Mouse (Mus musculus): Measurements from ENCODE around the gene Plpp1.

Gene Plpp1

DNA sequence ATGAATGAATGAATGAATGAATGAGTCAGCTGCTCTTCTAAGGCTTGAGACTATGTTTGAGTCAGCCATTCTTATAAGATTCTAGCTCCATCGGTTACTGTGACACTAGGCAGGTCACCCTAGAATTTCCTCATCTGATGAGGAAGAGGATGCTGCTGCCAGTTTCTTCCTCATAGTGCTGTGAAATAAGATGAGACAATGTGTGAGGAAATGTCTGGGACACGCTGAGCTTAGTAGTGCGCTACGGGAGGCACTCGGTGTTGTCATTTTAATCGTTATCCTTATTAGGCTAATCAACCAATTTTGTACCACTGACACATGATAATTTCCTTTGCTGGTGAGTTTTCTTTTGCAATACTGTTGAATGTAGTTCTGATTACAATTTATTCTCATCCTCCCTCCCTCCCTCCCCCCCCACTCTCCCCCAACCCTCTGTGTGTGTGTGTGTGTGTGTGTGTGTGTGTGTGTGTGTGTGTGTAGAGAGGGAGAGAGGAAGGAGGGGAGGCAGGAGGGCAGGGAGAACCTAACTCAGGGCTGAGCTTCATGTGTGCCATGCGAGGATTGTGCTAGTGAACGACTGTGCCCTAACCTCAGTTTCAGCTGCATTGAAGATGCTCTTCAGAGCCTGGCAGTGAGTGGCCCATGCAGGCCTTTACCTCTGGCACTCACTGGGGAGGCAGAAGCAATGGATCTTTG lies 11.3 kb downstream of the Plpp1 start:
- DNase-seq (ENCODE audit: low spot score in 2 of 2), result no peak

GRCm38 (mm10) chr13:112815996-112816395 lies 15.4 kb downstream of the Plpp1 start:
- no peak for DNase-seq (ENCODE audit: low spot score in 2 of 2)

GRCm38 (mm10) chr13:112818125-112818524 lies 17.5 kb downstream of the Plpp1 start:
- DNase-seq (ENCODE audit: low spot score in 2 of 2), result no peak

- no peak for DNase-seq (ENCODE audit: low spot score in 2 of 2)
Measured at GRCm38 (mm10) chr13:112822413-112822812, 21.8 kb downstream of the Plpp1 start.

- DNase-seq (ENCODE audit: low spot score in 2 of 2), result no peak
Measured at GRCm38 (mm10) chr13:112823236-112823910, 22.8 kb downstream of the Plpp1 start.

DNA sequence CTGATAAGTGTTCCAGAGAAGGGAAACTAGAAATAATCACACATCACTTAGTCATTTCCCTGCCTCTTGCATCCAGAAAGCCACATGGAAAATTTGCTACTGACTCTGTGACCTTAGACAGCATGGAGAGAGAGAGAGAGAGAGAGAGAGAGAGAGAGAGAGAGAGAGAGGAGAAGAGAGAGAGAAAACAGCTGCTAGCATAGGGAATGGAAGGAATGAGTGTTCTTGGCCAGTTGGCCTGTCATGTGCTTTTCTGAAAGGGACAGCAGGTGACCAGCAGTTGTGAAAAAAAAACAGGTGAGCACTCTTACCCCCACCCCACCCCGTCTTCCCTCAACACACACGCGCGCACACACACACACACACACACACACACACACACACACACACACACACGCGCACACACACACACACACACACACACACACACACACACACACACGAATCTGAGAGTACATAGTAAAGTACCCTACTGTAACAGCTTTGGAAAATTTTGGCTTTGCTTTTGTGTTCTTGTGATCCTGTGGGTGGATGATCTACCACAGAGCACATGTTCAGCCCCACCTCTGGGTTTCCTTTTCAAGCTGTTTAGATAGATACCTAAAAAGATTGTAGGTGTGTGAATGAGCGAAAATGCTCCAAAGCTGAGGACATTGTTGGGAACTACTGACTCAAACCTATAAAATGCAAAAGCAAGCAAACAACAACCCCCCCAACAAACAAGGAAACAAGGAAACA lies 23.5 kb downstream of the Plpp1 start:
- no peak for DNase-seq (ENCODE audit: low spot score in 2 of 2)

DNA sequence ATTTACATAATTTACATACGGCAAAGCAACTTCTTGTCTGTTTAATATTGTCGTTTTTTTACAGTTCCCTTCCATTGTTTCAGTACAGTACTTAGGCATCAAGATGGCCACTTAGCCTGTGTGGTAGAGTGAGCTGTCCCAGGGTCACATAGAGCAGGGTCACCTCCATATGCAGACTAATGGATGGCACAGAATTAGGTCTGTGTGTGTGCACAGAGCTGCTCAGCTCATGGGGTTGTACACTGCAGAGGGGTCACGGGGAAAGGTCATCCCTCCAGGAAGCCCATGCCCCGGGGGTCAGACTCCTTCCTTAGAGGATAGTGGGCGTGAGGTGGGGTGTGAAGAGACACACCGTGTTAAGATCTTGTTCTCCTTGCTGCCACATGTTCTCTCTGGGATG lies 24.9 kb downstream of the Plpp1 start:
- no peak for DNase-seq (ENCODE audit: low spot score in 2 of 2)

GRCm38 (mm10) chr13:112829619-112830018 lies 29.0 kb downstream of the Plpp1 start:
- DNase-seq (ENCODE audit: low spot score in 2 of 2), result no peak

DNA sequence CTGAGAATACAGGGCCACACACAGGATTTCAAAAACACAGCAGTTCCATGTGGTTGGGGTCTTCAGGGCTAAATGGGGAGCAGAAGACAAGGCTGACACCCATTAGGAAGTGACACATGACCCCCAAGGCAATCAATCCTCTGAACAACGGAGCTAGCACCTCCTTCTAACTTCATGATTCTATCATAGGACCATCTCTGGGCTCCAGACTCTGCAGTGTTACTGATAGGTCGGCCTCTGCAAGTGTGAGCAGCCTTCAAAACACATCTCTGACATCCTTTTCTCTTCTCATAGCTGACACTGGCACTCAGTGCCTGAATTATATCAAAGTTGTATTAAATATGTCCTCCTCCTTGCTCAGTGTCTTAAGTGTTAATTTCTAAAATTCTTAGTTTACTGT lies 32.0 kb downstream of the Plpp1 start:
- DNase-seq (ENCODE audit: low spot score in 2 of 2), result no peak

DNA sequence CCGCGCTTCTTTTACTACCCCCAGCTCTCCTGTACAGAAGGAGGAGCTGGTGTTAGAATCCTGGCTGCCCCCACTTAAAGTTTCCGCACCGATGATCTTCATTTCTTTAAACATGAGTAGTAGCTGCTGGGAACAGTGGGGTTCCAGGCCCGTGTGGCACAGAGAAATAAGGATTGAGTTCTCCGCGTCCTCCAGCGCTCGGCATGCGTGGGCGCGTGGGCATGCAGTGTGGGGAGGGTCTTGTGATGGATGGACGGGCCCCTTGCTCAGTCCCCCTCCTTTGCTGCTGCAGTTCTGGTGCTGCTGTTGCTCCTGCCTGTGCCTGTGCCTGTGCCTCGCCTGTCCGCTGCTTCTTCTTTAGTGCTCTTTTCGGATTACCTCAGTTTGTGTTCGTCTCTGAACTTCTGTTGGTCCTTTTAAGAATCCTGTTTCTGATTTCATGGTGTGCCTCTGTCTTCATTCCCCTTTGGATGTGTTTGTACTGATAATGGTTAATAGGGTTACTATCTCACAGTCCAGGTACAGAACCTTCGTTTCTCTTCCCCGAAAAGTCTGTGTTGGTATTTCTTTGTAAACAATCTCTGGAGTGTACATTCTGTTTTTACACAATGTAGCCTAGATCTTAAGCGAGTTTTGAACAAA lies 32.8 kb downstream of the Plpp1 start:
- no peak for DNase-seq (ENCODE audit: low spot score in 2 of 2)

GRCm38 (mm10) chr13:112833895-112834263 lies 33.3 kb downstream of the Plpp1 start:
- DNase-seq (ENCODE audit: low spot score in 2 of 2), result no peak

GRCm38 (mm10) chr13:112835113-112835512 lies 34.5 kb downstream of the Plpp1 start:
- DNase-seq (ENCODE audit: low spot score in 2 of 2), result no peak

- DNase-seq (ENCODE audit: low spot score in 2 of 2), result no peak
Measured at GRCm38 (mm10) chr13:112836951-112837350, 36.4 kb downstream of the Plpp1 start.

GRCm38 (mm10) chr13:112837621-112838155 lies 37.1 kb downstream of the Plpp1 start:
- no peak for DNase-seq (ENCODE audit: low spot score in 2 of 2)

DNA sequence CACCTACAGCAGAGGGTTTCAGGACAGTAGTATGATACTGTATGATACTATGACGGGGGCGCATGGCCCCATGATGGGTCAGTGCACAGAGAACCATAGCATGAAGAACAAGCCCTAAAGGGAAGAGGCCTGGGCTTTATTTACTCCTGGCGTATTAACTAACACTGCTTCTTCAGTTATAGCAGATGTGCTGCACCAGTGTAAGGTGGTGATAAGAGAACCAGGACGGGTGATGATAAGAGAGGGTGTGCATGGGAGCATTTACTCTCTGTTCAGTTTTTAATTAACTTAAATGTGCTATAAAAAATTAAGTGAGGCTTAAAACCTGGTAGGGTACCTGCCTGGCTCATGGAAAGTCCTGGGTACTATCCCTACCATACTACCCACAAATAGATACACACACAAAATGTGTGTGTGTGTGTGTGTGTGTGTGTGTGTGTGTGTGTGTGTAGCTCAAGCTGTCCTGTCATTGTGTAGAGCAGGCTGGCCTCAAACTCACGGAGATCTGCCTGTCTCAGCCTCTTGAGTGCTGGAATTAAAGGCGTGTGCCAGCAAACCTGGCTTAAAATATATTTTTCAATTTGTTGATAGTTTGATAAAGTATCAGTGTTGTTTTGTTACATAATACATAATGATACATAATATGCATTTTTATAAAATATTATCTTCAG lies 38.1 kb downstream of the Plpp1 start:
- no peak for DNase-seq (ENCODE audit: low spot score in 2 of 2)

GRCm38 (mm10) chr13:112840241-112841087 lies 39.9 kb downstream of the Plpp1 start:
- DNase-seq (ENCODE audit: low spot score in 2 of 2), result peak; percentile 45 to 63

DNA sequence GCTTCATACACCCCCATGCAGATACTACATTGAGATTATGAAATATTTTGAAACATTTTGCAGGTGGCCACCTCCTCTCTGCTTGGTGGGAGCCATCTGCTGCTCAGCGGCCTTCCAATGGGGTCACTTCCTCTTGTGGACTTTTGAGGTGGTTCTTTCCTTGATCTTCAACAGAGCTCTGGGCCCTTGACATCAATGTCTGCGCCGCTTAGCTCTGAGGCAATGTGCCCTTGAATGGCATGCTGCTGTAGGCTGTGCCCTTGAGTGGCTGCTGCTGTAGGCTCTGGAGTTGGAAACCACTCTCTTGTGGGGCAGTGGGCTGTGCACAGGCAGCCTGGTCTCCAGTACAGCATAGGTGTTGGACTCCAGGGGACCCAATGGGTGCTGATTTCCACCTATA lies 45.3 kb downstream of the Plpp1 start:
- DNase-seq (ENCODE audit: low spot score in 2 of 2), result no peak

- DNase-seq (ENCODE audit: low spot score in 2 of 2), result no peak
Measured at GRCm38 (mm10) chr13:112853710-112854316, 53.2 kb downstream of the Plpp1 start.

GRCm38 (mm10) chr13:112854402-112854801 lies 53.8 kb downstream of the Plpp1 start:
- DNase-seq (ENCODE audit: low spot score in 2 of 2), result peak in 1 of 2 experiments; percentile 14

DNA sequence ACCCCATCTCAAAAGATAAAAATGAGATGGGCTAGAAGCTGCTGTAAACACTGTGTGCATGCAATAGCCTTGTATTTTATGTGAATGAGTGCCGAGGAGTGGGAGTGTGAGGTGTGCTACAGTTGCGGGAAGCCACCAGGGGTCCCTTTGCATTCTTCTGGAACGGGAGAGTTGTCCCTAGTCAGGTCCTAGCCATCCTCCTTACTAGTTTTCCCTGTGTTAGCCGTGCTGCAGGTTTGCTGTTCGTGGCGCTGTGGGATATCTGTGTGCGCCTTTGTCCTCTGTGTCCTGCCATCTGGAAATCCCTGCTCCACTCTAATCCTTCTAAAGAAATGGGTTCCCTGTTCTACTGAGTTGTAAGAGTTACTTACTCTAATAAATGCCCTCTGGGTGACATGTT lies 57.3 kb downstream of the Plpp1 start:
- no peak for DNase-seq (ENCODE audit: low spot score in 2 of 2)
